Mouse (Mus musculus): ENCODE measurements at regions not wholly inside any gene's neighbourhood (a gene's known extent, or its start where the extent isn't known, plus 50 kb on each side); places are given as distances from the start of the nearest gene placed in this dataset.

- no peaks in the 10 kb centered on the region for H3K4me1 ChIP-seq (ENCODE audit: control insufficient read depth, insufficient read depth, low read length)
- H3K27ac ChIP-seq (ENCODE audit: insufficient read depth, low read depth, low read length): no peak overlapping the region
- TF ChIP-seq CTCF (IDR thresholded peaks at IDR 0.05; ENCODE audit: low read depth, low read length): no peak
- TF ChIP-seq POLR2A (IDR thresholded peaks at IDR 0.05; ENCODE audit: borderline replicate concordance, low read depth, low read length): no peak
- no peak overlapping the region for H3K4me3 ChIP-seq (ENCODE audit: insufficient read depth, low read length)
Observed at GRCm38 (mm10) chr5:144621967-144622366, 76.3 kb downstream of the Nptx2 start.

GRCm38 (mm10) chr5:144623358-144623757 is 77.7 kb downstream of the Nptx2 start:
- H3K4me1 ChIP-seq (ENCODE audit: control insufficient read depth, insufficient read depth, low read length): no peaks in the 10 kb centered on the region
- H3K27ac ChIP-seq (ENCODE audit: insufficient read depth, low read depth, low read length): no peak overlapping the region
- H3K4me3 ChIP-seq (ENCODE audit: insufficient read depth, low read length): no peak overlapping the region
- no peak for TF ChIP-seq POLR2A (IDR thresholded peaks at IDR 0.05; ENCODE audit: borderline replicate concordance, low read depth, low read length)

GRCm38 (mm10) chr5:144632295-144632694 is 86.6 kb downstream of the Nptx2 start:
- Histone ChIP-seq H3K27ac (ENCODE audit: insufficient read depth, low read depth, low read length) (no peak overlapping the region), H3K4me1 (ENCODE audit: control insufficient read depth, insufficient read depth, low read length) (no peaks in the 10 kb centered on the region), H3K4me3 (ENCODE audit: insufficient read depth, low read length) (no peak overlapping the region)
- TF ChIP-seq POLR2A (IDR thresholded peaks at IDR 0.05; ENCODE audit: borderline replicate concordance, low read depth, low read length) (no peak), CTCF (IDR thresholded peaks at IDR 0.05; ENCODE audit: low read depth, low read length) (no peak)

GRCm38 (mm10) chr5:144638631-144639030 is 92.9 kb downstream of the Nptx2 start:
- Histone ChIP-seq H3K4me3 (ENCODE audit: insufficient read depth, low read length) (no peak overlapping the region), H3K4me1 (ENCODE audit: control insufficient read depth, insufficient read depth, low read length) (peaks cover 3% of the 10 kb centered on the region; the same call in 1 of the 2 replicates), H3K27ac (ENCODE audit: insufficient read depth, low read depth, low read length) (no peak overlapping the region)
- TF ChIP-seq POLR2A (IDR thresholded peaks at IDR 0.05; ENCODE audit: borderline replicate concordance, low read depth, low read length) (no peak), CTCF (IDR thresholded peaks at IDR 0.05; ENCODE audit: low read depth, low read length) (peak; percentile 36; the same call in 1 of the 2 replicates)

GRCm38 (mm10) chr5:144639639-144640038 is 93.9 kb downstream of the Nptx2 start:
- Histone ChIP-seq H3K4me3 (ENCODE audit: insufficient read depth, low read length) (no peak overlapping the region), H3K27ac (ENCODE audit: insufficient read depth, low read depth, low read length) (no peak overlapping the region), H3K4me1 (ENCODE audit: control insufficient read depth, insufficient read depth, low read length) (peaks cover 3% of the 10 kb centered on the region; the same call in 1 of the 2 replicates)
- TF ChIP-seq CTCF (IDR thresholded peaks at IDR 0.05; ENCODE audit: low read depth, low read length) (no peak), POLR2A (IDR thresholded peaks at IDR 0.05; ENCODE audit: borderline replicate concordance, low read depth, low read length) (no peak)

GRCm38 (mm10) chr5:144642766-144643165 is 97.1 kb downstream of the Nptx2 start:
- Histone ChIP-seq H3K27ac (ENCODE audit: insufficient read depth, low read depth, low read length) (no peak overlapping the region), H3K4me1 (ENCODE audit: control insufficient read depth, insufficient read depth, low read length) (peaks cover 3% of the 10 kb centered on the region; the same call in 1 of the 2 replicates), H3K4me3 (ENCODE audit: insufficient read depth, low read length) (no peak overlapping the region)
- TF ChIP-seq CTCF (IDR thresholded peaks at IDR 0.05; ENCODE audit: low read depth, low read length) (no peak), POLR2A (IDR thresholded peaks at IDR 0.05; ENCODE audit: borderline replicate concordance, low read depth, low read length) (no peak)

GRCm38 (mm10) chr5:144643438-144643837 is 97.7 kb downstream of the Nptx2 start:
- no peak for TF ChIP-seq POLR2A (IDR thresholded peaks at IDR 0.05; ENCODE audit: borderline replicate concordance, low read depth, low read length)
- TF ChIP-seq CTCF (IDR thresholded peaks at IDR 0.05; ENCODE audit: low read depth, low read length): no peak
- no peak overlapping the region for H3K4me3 ChIP-seq (ENCODE audit: insufficient read depth, low read length)
- peaks cover 3% of the 10 kb centered on the region; the same call in 1 of the 2 replicates for H3K4me1 ChIP-seq (ENCODE audit: control insufficient read depth, insufficient read depth, low read length)
- no peak overlapping the region for H3K27ac ChIP-seq (ENCODE audit: insufficient read depth, low read depth, low read length)

GRCm38 (mm10) chr5:144645367-144645766 is 99.7 kb downstream of the Nptx2 start:
- Histone ChIP-seq H3K4me1 (ENCODE audit: control insufficient read depth, insufficient read depth, low read length) (no peaks in the 10 kb centered on the region), H3K4me3 (ENCODE audit: insufficient read depth, low read length) (no peak overlapping the region), H3K27ac (ENCODE audit: insufficient read depth, low read depth, low read length) (no peak overlapping the region)
- TF ChIP-seq CTCF (IDR thresholded peaks at IDR 0.05; ENCODE audit: low read depth, low read length) (no peak), POLR2A (IDR thresholded peaks at IDR 0.05; ENCODE audit: borderline replicate concordance, low read depth, low read length) (no peak)

- Histone ChIP-seq H3K4me1 (ENCODE audit: control insufficient read depth, insufficient read depth, low read length) (no peaks in the 10 kb centered on the region), H3K4me3 (ENCODE audit: insufficient read depth, low read length) (no peak overlapping the region), H3K27ac (ENCODE audit: insufficient read depth, low read depth, low read length) (no peak overlapping the region)
- TF ChIP-seq CTCF (IDR thresholded peaks at IDR 0.05; ENCODE audit: low read depth, low read length) (no peak), POLR2A (IDR thresholded peaks at IDR 0.05; ENCODE audit: borderline replicate concordance, low read depth, low read length) (no peak)
Observed at GRCm38 (mm10) chr5:144647311-144648104, 101.8 kb downstream of the Nptx2 start.

GRCm38 (mm10) chr5:144652231-144652630 is 106.5 kb downstream of the Nptx2 start:
- Histone ChIP-seq H3K4me3 (ENCODE audit: insufficient read depth, low read length) (no peak overlapping the region), H3K27ac (ENCODE audit: insufficient read depth, low read depth, low read length) (no peak overlapping the region), H3K4me1 (ENCODE audit: control insufficient read depth, insufficient read depth, low read length) (no peaks in the 10 kb centered on the region)
- TF ChIP-seq POLR2A (IDR thresholded peaks at IDR 0.05; ENCODE audit: borderline replicate concordance, low read depth, low read length) (no peak), CTCF (IDR thresholded peaks at IDR 0.05; ENCODE audit: low read depth, low read length) (no peak)

All from bone marrow macrophage, adult 2 months (primary cell).